Mouse (Mus musculus): ENCODE measurements around the gene Olfr910.

Olfr910 gene

DNA sequence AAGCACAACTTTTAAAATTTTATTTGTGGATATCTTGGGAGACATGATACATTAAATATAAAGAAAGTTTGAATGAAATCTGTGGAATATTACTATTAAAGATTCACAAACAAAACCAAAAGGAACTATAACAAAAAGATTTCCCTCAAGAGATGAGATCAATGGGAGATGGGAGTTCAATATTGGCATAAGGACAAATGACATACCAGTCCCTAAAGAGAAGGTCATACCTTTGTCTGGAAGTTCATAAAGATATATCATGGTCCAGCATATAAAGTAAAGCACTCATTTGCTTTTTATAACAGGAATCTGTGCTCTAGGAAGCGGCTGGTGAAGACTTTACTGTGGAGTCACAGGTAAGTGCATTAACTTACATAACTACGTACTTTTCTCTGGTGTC, at the start of gene Olfr910:
Olfr910 (plus strand) TSS at position 301 of the 400 bp plus-strand sequence.
- DNase-seq (ENCODE audit: low read depth in 1 of 2, low spot score in 2 of 2), result no peak

DNA sequence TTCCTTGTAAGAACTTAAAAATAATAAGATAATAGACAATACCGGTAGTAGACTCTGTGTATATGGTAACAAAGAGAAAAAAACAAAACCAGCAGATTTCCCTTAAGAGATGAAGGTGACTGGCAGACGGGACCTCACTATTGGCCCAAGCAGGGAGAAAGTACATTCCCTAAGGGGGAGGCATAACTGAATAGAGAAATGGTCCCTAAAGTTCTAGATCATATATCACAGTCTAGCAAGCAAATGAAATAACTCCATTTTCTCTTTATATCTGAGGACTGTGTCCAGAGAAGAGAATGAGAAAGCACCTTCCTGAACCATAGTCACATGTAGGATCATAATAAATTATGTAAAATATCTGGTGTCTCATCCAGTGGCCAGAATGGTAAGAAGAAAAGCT, 42.1 kb upstream of the Olfr910 start, which contains the start of gene Olfr907:
Olfr907 (plus strand) TSS at position 301 of the 400 bp plus-strand sequence.
- no peak for DNase-seq (ENCODE audit: low read depth in 1 of 2, low spot score in 2 of 2)

DNA sequence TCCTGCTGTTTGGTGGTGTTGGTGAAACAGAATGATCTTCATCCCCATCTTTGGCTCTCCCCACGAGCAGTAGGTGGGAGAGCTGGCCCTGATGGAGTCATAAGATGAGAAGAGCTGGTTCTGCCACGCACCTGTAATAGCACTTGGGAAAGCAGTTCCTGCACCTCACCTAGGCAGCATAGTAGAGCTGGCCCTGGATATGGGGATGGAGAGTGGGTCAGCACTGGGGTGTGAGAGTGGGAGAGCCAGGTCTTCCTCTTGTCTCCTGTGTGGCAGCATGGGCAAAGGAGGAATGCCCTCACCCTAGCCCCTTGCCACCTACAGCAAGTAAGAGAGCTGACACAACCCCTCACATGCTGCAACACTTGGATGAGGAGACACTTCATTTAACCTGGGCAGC, 25.3 kb upstream of the Olfr910 start:
- DNase-seq (ENCODE audit: low read depth in 1 of 2, low spot score in 2 of 2), result no peak

DNA sequence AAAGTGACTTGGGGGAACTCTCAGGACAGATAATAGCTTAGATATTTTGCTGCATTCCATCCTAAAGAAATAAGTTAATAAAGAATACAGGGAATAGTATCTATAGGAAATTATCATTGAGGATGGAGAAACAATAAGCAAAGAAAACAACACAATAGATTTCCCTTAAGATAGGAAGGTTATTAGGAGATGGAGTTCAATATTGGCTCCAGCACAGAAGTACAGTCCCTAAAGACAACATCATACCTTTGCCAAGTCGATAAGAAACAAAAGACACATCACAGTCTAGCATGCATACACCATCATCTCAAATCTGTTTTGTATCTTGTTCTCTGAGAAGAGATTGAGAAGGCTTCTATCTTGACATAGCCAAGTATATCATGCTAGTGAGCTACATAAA, 16.4 kb upstream of the Olfr910 start, which contains the start of gene Olfr911-ps1:
Olfr911-ps1 (plus strand) TSS at position 301 of the 400 bp plus-strand sequence.
- DNase-seq (ENCODE audit: low read depth in 1 of 2, low spot score in 2 of 2), result no peak

DNA sequence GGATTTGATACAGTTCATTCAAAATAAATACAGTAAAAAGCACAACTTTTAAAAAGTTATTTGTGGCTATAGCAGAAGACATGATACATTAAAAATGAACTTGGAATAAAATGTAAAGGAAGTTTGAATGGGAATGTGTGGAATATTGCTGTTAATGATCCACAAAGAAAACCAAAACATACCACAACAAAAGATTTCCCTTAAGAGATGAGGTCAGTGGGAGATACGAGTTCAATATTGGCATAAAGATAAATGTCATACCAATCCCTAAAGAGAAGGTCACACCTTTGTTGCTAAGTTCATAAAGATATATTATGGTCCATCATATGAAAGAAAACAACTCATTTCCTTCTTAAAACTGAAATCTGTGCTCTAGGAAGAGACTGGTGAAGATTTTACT, 42.2 kb downstream of the Olfr910 start, which contains the start of gene Olfr912:
Olfr912 (plus strand) TSS at position 301 of the 400 bp plus-strand sequence.
- DNase-seq (ENCODE audit: low read depth in 1 of 2, low spot score in 2 of 2), result no peak

Data from monocyte, adult 2 months (primary cell).